Mouse (Mus musculus): Measurements from ENCODE around the gene Timm44.

GRCm38 (mm10) chr8:4216296-4216695 is 59.4 kb downstream of the Timm44 start:
- TF ChIP-seq CEBPB (IDR thresholded peaks at IDR 0.05; ENCODE audit: insufficient read depth, poor library complexity, severe bottlenecking) (no peak), POLR2A (IDR thresholded peaks at IDR 0.05; ENCODE audit: insufficient read length, low read depth) (no peak), TCF12 (IDR thresholded peaks at IDR 0.05; ENCODE audit: insufficient read depth, poor library complexity, severe bottlenecking) (no peak), MAX (IDR thresholded peaks at IDR 0.05; ENCODE audit: low read depth) (no peak), POLR2AphosphoS2 (IDR thresholded peaks at IDR 0.05; ENCODE audit: insufficient read length, low read depth) (no peak), USF1 (IDR thresholded peaks at IDR 0.05; ENCODE audit: low read depth) (no peak), TCF3 (IDR thresholded peaks at IDR 0.05; ENCODE audit: insufficient read length, low read depth) (no peak), REST (IDR thresholded peaks at IDR 0.05; ENCODE audit: insufficient read depth, insufficient read length) (no peak), MYOG (IDR thresholded peaks at IDR 0.05; ENCODE audit: control insufficient read depth in 1 of 3, insufficient read depth in 1 of 3, insufficient read length in 2 of 3, low read depth in 2 of 3) (no peak), E2F4 (IDR thresholded peaks at IDR 0.05; ENCODE audit: insufficient read depth) (no peak)

Data from myocyte (in vitro differentiated cells).